Mouse (Mus musculus) small intestine, adult 2 months (tissue): ENCODE results near the gene Shisal2b. TPM values are rescaled to one million over a fixed set of nuclear protein-coding genes. Genes with fewer than 3 reads are reported as not detected.

Experiments used
- H3K27ac ChIP-seq: fragments of 200-500 bp; 2 replicates; pipeline ENCODE4 v1.5.1; 2012; ENCODE audit warnings: low read depth, low read length, control low read depth, inconsistent platforms; ENCODE audit not compliant: insufficient read depth
- H3K27me3 ChIP-seq: fragments of 200-500 bp; 2 replicates; pipeline ENCODE4 v1.6.1; 2012; ENCODE audit warnings: mild to moderate bottlenecking, moderate library complexity, low read length, inconsistent platforms; ENCODE audit not compliant: control insufficient read depth, insufficient read depth
- H3K36me3 ChIP-seq: fragments of 200-500 bp; 2 replicates; pipeline ENCODE4 v1.6.1; 2012; ENCODE audit warnings: mild to moderate bottlenecking, low read length, control low read depth, inconsistent platforms; ENCODE audit not compliant: control insufficient read depth, insufficient read depth
- H3K4me1 ChIP-seq: fragments of 200-500 bp; 2 replicates; pipeline ENCODE4 v1.6.1; 2012; ENCODE audit warnings: low read length, inconsistent platforms, mixed read lengths; ENCODE audit not compliant: control insufficient read depth, insufficient read depth, insufficient read length
- H3K4me3 ChIP-seq: fragments of 200-500 bp; 2 replicates; pipeline ENCODE4 v1.5.1; 2012; ENCODE audit warnings: low read depth, mild to moderate bottlenecking, control low read depth, inconsistent platforms, low read length, moderate library complexity
- CTCF ChIP-seq: fragments of 200-500 bp; IDR thresholded peaks from 2 replicates; pipeline ENCODE4 v1.5.1; 2012; ENCODE audit warnings: low read depth, mild to moderate bottlenecking, control low read depth, inconsistent platforms, low read length, moderate library complexity, mixed read lengths; ENCODE audit not compliant: insufficient replicate concordance, insufficient read length; ENCODE audit errors: extremely low read depth
- POLR2A ChIP-seq: fragments of 200-500 bp; IDR thresholded peaks from 2 replicates; pipeline ENCODE4 v1.6.1; 2012; ENCODE audit warnings: low read depth, mild to moderate bottlenecking, control low read depth, inconsistent platforms, low read length, moderate library complexity
- WGBS: fragments of 180-500 bp; shearing (Covaris S2); methylation state at CpG from one replicate; pipeline ENCODE4 v1.1.7; 2018; 5-methylcytosine and 5-hydroxymethylcytosine counted together
- polyA plus RNA-seq: library from polyadenylated mRNA; depleted of rRNA; stranded (reverse); fragments of >200 nt; gene quantifications from 2 replicates; pipeline ENCODE4 v1.2.3, GENCODE M21; 2012; rRNA removed

Gene Shisal2b
- polyA plus RNA-seq, 1 experiment, result 0.28 TPM

GRCm38 (mm10) chr13:104816635-104817571, 46.8 kb downstream of the Shisal2b start, which contains the start of gene Cwc27:
Cwc27 (minus strand) TSS chr13:104817142.
- Histone ChIP-seq H3K27me3 (no peaks in the 10 kb centered on the region), H3K36me3 (no peaks in the 10 kb centered on the region), H3K4me3 (peak within 1 kb of the TSS; percentile 96), H3K27ac (peak within 1 kb of the TSS; percentile 78), H3K4me1 (no peaks in the 10 kb centered on the region; the same call in 1 of the 2 replicates)
- under 1% methylated on average over 50 of the region's 50 CpGs for WGBS
- TF ChIP-seq POLR2A (peak; percentile 44; the same call in 1 of the 2 replicates), CTCF (no peak)

- 2% methylated on average over 8 of the region's 8 CpGs for WGBS
- peak overlapping the region; percentile 96 for H3K4me3 ChIP-seq
- H3K27me3 ChIP-seq, result no peaks in the 10 kb centered on the region
- no peak overlapping the region for H3K27ac ChIP-seq
- no peak for TF ChIP-seq CTCF
- no peak for TF ChIP-seq POLR2A
- no peaks in the 10 kb centered on the region; the same call in 1 of the 2 replicates for H3K4me1 ChIP-seq
- H3K36me3 ChIP-seq, result no peaks in the 10 kb centered on the region
Measured at GRCm38 (mm10) chr13:104816270-104816634, 47.4 kb downstream of the Shisal2b start.

DNA sequence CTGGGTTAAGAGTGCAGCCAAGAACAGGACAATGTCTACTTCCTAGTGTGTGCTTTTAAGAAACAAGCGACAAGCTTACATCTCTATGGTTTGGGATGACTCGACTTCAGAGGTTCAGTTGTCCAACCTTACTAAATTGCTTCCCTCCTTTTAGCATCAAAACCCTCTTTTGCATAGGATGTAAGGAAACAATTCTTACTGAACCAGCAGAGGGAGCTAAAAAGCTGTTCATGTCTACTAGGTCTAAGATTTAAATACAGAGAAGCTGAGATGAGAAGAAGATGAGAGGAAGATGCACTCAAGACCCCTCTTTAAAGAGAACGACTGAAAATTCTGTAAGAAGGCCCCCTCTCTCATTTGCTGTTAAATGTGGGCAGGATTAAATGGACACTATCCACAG, 58.0 kb downstream of the Shisal2b start:
- 46% methylated on average over 3 of the region's 3 CpGs for WGBS
- Histone ChIP-seq H3K4me3 (no peak overlapping the region), H3K4me1 (no peaks in the 10 kb centered on the region), H3K27me3 (no peaks in the 10 kb centered on the region), H3K36me3 (peaks cover 20% of the 10 kb centered on the region), H3K27ac (no peak overlapping the region)
- TF ChIP-seq POLR2A (no peak), CTCF (no peak)

- 31% methylated on average over 7 of the region's 7 CpGs for WGBS
- H3K4me3 ChIP-seq, result no peak overlapping the region
- H3K36me3 ChIP-seq, result peaks cover 15% of the 10 kb centered on the region
- TF ChIP-seq POLR2A, result no peak
- TF ChIP-seq CTCF, result no peak
- no peaks in the 10 kb centered on the region for H3K27me3 ChIP-seq
- H3K4me1 ChIP-seq, result peaks cover 7% of the 10 kb centered on the region; the same call in 1 of the 2 replicates
- no peak overlapping the region for H3K27ac ChIP-seq
Measured at GRCm38 (mm10) chr13:104799566-104800182, 64.0 kb downstream of the Shisal2b start.

DNA sequence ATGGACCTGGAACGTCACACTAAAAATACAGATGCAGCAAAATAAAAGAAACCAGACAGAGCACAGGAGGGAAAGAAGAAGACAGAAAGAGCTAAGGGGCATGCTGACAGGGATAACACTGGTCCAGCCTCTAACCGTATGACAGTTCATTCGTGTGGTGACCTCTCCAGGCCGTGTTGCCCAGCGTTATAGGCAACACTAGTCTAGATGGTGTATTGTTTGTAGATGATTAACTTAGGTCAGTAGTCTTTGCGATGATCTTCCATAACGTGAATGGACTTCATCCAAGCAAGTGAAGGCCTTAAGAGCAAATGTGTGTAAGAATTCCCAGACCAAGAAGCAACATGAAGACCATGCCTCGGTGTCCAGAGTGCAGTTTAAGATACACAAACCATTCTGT, 64.6 kb downstream of the Shisal2b start:
- H3K27ac ChIP-seq, result no peak overlapping the region
- peaks cover 7% of the 10 kb centered on the region; the same call in 1 of the 2 replicates for H3K4me1 ChIP-seq
- peaks cover 12% of the 10 kb centered on the region for H3K36me3 ChIP-seq
- no peak overlapping the region for H3K4me3 ChIP-seq
- no peaks in the 10 kb centered on the region for H3K27me3 ChIP-seq
- TF ChIP-seq POLR2A, result no peak
- 48% methylated on average over 8 of the region's 8 CpGs for WGBS

Other genes with a start within 250 kb of the Shisal2b start
- 3.0 and 4.0 TPM in 2 replicates for gene Srek1ip1, start 71.4 kb downstream of the Shisal2b start, polyA plus RNA-seq
- gene Cwc27, start 46.8 kb downstream of the Shisal2b start, polyA plus RNA-seq, result 0.37 and 0.42 TPM in 2 replicates
- gene Rgs7bp, start 191.0 kb upstream of the Shisal2b start, polyA plus RNA-seq, result 0.39 and 0.47 TPM in 2 replicates
- gene 4933425L06Rik, start 218.2 kb upstream of the Shisal2b start, polyA plus RNA-seq, result not detected in 2 replicates